Mouse (Mus musculus) layer of hippocampus, adult 11-12 months (tissue): ENCODE measurements around the gene Gm49322.
A peak's percentile ranks its signal among the peaks of the same experiment; 100 is the strongest.

Source experiments
- DNase-seq: peaks from one replicate; pipeline ENCODE4 v3.0.0; 2022; ENCODE audit warnings: low spot score

The Gm49322 gene

DNA sequence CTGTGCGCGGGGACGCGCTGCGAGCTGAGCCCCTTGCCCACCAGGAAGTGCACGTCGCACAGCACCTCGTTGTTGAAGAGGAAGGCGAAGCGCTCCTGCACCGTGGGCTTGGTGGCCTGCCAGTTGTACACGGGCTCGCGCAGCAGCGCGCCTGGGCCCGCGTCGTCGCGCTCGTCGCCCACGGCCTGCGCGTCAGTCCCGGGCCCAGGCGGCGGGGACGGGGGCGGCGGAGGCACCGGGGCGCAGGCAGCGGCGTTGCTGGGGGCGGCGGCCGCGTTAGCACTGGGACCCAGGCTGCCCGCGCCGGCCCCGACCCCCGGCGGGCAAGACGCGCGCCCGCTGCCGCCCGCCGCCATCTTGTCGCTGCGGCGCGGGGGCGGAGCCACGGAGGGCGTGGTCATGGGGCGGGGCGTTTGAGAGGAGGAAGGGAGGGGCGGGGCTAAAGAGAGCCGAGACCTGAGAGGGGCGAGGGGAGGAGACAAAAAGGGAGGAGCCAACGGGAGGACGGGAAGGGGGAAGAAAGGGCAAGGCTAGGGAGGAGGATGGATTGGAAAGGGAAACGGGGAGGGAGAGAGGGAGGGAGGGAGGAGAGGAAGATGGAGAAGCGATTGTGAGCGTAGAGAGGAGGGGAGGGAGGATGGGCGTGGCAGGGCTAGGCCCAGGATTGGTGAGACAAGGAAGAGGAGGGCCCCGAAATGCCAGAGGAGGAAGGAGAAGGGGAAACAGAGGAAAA is 50.5 kb downstream of the Gm49322 start:
- DNase-seq, result peak; percentile 96

DNA sequence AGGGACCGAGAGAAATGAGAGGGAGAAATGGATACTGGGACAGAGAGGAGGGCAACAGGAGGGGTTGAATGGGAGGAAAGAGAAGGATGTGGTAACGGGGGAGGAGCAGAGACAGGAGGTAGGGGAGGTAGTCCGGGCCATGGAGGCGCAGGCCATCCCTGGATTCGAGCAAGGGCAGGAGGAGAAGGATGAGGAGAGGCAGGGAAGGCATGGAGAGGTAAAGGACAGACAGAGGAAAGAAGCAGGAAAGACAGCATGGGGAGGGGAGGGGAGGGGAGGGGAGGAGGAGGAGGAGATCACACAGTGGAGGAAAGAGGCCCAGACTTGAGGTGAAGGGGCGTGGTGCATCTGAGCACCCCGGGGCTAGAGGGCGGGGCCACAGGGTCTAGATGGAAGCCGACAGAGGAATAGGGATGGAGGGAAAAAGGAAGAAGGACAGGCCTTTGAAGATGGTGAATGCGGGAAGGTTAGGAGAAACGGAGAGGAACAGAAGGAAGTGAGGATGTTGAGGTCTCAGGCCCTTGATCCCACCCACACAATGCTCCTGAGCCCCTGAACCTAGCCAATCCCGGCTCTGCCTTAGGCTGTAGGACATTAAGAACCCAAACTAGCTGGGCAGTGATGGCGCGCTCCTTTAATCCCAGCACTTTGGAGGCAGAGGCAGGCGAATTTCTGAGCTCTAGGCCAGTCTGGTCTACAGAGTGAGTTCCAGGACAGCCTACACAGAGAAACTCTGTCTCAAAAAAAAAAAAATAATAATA is 51.2 kb downstream of the Gm49322 start, which contains the start of gene Btbd2:
Gene Btbd2, minus strand, starts transcription at position 209 of the 761 bp plus-strand sequence.
- DNase-seq, result no peak

DNA sequence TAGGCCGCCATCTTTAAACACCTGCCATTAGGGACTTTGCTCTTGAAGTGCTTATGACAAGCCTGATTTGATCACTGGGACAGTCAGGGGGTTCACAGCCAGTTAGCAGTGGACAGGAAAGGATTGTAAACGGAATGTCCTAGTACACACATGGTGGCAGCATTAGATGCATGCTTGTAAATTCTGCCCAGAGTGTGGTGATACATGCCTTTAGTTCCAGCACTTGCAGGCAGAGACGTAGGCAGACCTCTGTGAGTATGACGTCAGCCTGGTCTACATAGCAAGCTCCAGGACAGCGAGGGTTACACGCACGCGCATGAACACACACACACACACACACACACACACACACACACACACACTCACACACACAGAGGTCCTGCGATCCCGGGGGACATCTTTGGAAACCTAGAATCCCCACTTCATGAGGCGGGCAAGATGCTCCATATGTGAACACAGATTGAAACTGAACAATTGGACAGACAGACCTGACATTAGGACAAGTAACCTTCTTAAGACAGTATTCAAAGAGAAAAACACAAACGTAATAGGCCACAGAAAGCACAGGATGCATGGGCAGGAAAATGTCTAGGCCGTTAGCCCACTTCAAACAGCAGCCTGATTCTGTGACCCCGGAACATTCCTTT is 52.5 kb downstream of the Gm49322 start:
- no peak for DNase-seq

DNA sequence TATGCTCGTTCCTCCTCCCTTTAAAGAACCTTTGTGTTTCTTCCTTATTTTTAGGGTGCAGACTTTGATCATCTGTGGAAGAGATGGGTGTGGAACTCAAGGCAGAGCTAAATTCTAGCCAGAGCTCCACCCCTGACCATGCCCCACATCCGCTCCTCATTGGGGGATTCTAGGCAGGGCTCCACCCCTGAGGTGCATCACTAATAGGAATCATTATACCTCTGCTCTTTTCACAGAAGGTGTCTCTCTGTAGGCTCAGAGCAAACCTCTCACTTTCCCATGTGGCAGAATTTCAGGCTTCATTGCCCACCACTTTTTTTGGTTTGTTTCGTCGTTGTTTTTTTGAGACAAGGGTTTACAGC is 53.0 kb downstream of the Gm49322 start:
- DNase-seq, result no peak

DNA sequence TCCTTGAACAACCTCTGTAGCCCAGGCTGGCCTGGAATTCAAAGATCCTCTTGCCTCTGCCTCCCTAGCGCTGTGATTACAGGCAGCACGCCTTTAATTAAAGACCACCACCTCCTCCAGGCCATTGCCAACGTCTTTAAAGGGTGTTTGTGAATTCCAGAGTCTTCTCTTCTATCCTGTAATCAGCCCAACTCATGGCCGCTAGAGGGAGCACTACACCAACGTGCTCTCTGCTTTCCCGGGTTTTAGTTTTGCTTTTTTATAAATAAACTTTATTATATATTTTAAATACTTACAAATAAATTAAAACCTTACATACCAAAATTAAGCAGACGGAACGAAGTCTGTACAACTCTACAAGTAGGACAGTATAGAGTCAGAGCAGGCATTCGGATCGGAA is 53.4 kb downstream of the Gm49322 start:
- DNase-seq, result peak; percentile 85

DNA sequence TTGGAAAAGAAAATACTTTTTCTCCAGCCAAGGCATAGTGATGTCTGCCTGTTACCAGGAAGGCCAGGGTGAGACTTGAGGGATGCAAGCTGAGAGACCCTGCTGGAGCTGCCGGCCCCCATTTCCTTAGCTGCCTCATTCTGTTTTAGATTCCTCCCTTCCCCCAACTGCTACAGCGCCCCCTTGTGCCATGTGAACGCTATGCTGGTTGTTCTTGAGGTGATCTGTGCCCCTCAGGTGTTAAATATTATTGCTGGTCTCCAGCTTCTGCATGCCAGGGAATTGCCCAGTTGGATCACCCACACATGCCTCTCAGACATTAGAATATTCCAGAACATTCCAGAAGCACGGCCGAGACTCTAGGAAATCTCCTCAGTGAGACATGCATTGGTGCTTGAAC is 55.3 kb downstream of the Gm49322 start:
- DNase-seq, result no peak

DNA sequence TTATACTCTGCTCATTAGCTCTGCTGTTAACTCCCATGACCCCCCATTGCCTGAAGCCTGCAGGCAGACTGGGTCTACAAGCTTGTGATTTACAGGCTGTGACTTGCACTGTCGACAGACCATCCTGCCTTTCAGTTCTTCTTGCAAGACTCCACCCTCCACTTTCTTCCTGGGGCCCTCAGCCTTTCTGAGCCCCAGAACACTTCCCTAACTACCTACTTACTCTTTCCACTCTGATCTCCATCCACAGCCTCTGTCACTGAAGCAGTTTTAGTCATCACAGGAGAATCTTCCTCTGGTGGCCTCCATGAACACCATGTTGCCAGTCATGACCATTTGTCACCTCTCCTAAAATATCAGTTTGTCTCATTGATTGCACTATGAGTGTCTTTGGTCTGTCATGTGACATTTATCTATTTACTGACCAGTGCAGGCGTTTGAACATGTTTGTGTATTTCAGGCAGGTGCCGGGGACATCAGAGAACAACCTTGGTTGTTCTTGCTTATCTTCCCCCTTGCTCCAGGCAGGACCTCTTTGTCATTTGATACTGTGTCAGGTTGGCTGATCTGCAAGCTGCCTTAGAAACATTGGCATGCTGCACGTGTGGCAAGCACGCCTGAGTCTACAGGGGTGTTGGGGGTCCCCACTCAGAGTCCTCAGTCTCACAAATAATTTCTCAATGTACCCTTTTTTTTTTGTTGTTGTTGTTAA is 57.8 kb downstream of the Gm49322 start:
- DNase-seq, result no peak

DNA sequence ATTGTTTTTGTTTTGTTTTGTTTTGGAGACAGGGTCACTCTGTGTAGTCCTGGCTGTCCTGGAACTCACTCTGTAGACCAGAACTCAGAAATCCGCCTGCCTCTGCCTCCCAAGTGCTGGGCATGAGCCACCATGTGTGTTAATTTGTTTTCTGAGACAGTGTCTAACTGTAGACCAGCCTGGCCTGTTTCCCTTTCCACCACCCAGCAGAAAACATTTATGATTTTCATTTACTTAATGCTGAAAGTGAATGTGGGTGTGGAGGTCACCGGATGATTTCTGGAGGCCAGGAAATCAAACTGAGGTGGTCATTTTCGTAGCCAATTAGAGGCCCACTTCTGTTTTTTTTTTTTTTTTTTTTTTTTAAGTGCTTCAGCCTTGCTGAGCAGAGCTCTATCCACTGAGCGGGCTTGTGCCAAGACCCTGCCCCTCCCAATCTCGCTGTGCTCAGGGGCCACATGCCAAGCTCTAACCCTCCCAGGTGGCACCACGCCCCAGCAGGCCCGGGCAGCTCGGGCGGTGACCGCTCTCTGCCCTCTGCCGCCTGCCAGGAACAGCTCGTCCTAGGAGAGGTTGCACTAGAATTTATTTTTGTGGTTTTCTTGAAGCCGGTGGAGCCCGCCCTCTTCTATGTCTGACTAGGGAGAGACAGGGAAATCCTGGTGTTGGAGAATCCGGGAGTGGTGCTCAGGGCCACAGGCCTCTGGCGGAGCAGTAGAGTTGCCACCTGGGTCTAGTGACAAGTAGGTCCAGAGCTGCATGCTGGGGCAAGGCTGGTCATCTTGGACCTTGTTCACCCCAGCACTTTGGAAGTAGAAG is 58.6 kb downstream of the Gm49322 start:
- no peak for DNase-seq

DNA sequence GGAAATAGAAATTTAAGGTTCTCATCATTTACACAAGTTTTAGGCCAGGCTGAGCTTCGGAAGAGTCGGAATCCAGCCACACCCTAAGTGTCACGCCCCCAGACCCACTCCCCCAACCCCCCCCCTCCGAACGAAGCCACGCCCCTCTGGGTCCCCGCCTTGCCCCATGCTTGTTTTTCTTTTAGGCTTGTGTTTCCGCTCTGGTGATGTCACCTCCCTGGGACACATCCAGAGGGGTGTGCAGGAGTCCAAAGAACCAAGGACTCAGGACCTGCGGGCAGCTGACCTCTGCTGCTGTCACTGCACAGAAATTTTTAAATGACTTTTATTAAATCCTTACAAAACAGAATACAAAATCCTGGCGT is 59.2 kb downstream of the Gm49322 start:
- no peak for DNase-seq
